Mouse (Mus musculus) intestine, postnatal 0 days (tissue): ENCODE measurements at regions not wholly inside any gene's neighbourhood (a gene's known extent, or its start where the extent isn't known, plus 50 kb on each side); places are given as distances from the start of the nearest gene placed in this dataset.

Experiments
- ATAC-seq: fragments of 200-750 bp; cut with Nextera tagmentation; 2 replicates; pipeline ENCODE4 v1.8.0; 2017; ENCODE audit warnings: mild to moderate bottlenecking, moderate TSS enrichment, moderate library complexity
- H3K27ac ChIP-seq: fragments of 300-500 bp; sonication (generic); 2 replicates; pipeline ENCODE4 v1.5.1; 2014; ENCODE audit warnings: mild to moderate bottlenecking, low read depth, low read length, moderate library complexity
- H3K27me3 ChIP-seq: fragments of 300-500 bp; sonication (generic); replicated peaks from 2 replicates; pipeline ENCODE4 v1.6.1; 2014; ENCODE audit warnings: low read length, mixed read lengths; ENCODE audit not compliant: control insufficient read depth, insufficient read depth
- H3K36me3 ChIP-seq: fragments of 300-500 bp; sonication (generic); 2 replicates; pipeline ENCODE4 v1.6.1; 2014; ENCODE audit warnings: mild to moderate bottlenecking, moderate library complexity; ENCODE audit not compliant: control insufficient read depth, insufficient read depth
- H3K4me1 ChIP-seq: fragments of 300-500 bp; sonication (generic); replicated peaks from 2 replicates; pipeline ENCODE4 v1.6.1; 2014; ENCODE audit warnings: antibody characterized with exemption, low read length, mixed read lengths; ENCODE audit not compliant: control insufficient read depth, insufficient read depth
- H3K4me2 ChIP-seq: fragments of 300-500 bp; sonication (generic); replicated peaks from 2 replicates; pipeline ENCODE4 v1.6.1; 2014; ENCODE audit warnings: low read depth, mild to moderate bottlenecking, moderate library complexity
- H3K4me3 ChIP-seq: fragments of 300-500 bp; sonication (generic); 2 replicates; pipeline ENCODE4 v1.5.1; 2014; ENCODE audit warnings: low read depth, low read length
- H3K9ac ChIP-seq: fragments of 300-500 bp; sonication (generic); 2 replicates; pipeline ENCODE4 v1.6.1; 2014; ENCODE audit warnings: mild to moderate bottlenecking, low read depth, low read length
- H3K9me3 ChIP-seq: fragments of 300-500 bp; sonication (generic); 2 replicates; pipeline ENCODE4 v1.6.1; 2016; ENCODE audit warnings: mixed run types; ENCODE audit not compliant: control insufficient read depth
- CTCF ChIP-seq: sonication (generic); IDR thresholded peaks from 2 replicates; pipeline ENCODE4 v1.5.1; 2016; ENCODE audit warnings: low read depth, mild to moderate bottlenecking, control low read depth, antibody characterized with exemption, moderate library complexity
- WGBS: fragments of 180-500 bp; shearing (Covaris S2); extraction: QIAGEN DNeasy Blood & Tissue Kit; methylation state at CpG from one replicate; pipeline ENCODE4 v1.1.7; 2014; 5-methylcytosine and 5-hydroxymethylcytosine counted together

GRCm38 (mm10) chr10:56737073-56737472, 359.9 kb downstream of the Gja1 start:
- Histone ChIP-seq H3K4me2 (no peak overlapping the region), H3K4me1 (no peaks in the 10 kb centered on the region), H3K9me3 (no peaks in the 10 kb centered on the region), H3K9ac (no peak overlapping the region), H3K36me3 (no peaks in the 10 kb centered on the region), H3K27me3 (no peaks in the 10 kb centered on the region), H3K27ac (no peak overlapping the region), H3K4me3 (no peak overlapping the region)
- no peak for TF ChIP-seq CTCF
- no peak for ATAC-seq

GRCm38 (mm10) chr10:56739621-56740020, 362.5 kb downstream of the Gja1 start:
- H3K9me3 ChIP-seq: no peaks in the 10 kb centered on the region
- no peak overlapping the region for H3K27ac ChIP-seq
- no peak for ATAC-seq
- H3K4me2 ChIP-seq: no peak overlapping the region
- H3K36me3 ChIP-seq: no peaks in the 10 kb centered on the region
- H3K27me3 ChIP-seq: no peaks in the 10 kb centered on the region
- no peak overlapping the region for H3K9ac ChIP-seq
- TF ChIP-seq CTCF: no peak
- 43% methylated on average over 3 of the region's 3 CpGs for WGBS
- H3K4me1 ChIP-seq: no peaks in the 10 kb centered on the region
- no peak overlapping the region for H3K4me3 ChIP-seq

GRCm38 (mm10) chr10:56752134-56752533, 375.0 kb downstream of the Gja1 start:
- no peak for ATAC-seq
- WGBS: 24% methylated on average over 2 of the region's 2 CpGs
- no peak for TF ChIP-seq CTCF
- Histone ChIP-seq H3K4me3 (no peak overlapping the region), H3K9ac (no peak overlapping the region), H3K27ac (no peak overlapping the region), H3K36me3 (no peaks in the 10 kb centered on the region), H3K4me1 (no peaks in the 10 kb centered on the region), H3K27me3 (no peaks in the 10 kb centered on the region), H3K9me3 (no peaks in the 10 kb centered on the region), H3K4me2 (no peak overlapping the region)

DNA sequence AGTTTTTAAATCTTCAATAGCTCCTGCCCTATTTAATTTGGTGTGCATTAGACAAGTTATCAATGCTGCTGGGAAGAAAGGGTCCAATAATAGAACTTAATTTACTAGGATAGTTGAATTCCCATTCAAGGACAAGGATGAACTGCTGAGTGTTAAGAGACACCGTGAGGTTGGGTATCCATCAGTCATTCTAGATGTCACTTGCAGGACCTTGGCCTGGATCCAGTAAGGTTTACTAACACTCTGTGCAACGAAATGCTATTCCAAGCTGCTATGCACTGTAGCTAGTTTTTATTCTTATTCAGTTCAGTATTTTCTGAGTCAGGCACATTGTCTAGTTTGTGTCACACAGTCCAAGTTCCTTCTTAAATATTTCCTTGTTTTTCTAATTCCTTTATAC, 376.4 kb downstream of the Gja1 start:
- ATAC-seq: no peak
- Histone ChIP-seq H3K9me3 (no peaks in the 10 kb centered on the region), H3K27ac (no peak overlapping the region), H3K4me3 (no peak overlapping the region), H3K36me3 (no peaks in the 10 kb centered on the region), H3K4me1 (no peaks in the 10 kb centered on the region), H3K4me2 (no peak overlapping the region), H3K9ac (no peak overlapping the region), H3K27me3 (no peaks in the 10 kb centered on the region)
- WGBS: 64% methylated on average over 2 of the region's 2 CpGs
- TF ChIP-seq CTCF: no peak

DNA sequence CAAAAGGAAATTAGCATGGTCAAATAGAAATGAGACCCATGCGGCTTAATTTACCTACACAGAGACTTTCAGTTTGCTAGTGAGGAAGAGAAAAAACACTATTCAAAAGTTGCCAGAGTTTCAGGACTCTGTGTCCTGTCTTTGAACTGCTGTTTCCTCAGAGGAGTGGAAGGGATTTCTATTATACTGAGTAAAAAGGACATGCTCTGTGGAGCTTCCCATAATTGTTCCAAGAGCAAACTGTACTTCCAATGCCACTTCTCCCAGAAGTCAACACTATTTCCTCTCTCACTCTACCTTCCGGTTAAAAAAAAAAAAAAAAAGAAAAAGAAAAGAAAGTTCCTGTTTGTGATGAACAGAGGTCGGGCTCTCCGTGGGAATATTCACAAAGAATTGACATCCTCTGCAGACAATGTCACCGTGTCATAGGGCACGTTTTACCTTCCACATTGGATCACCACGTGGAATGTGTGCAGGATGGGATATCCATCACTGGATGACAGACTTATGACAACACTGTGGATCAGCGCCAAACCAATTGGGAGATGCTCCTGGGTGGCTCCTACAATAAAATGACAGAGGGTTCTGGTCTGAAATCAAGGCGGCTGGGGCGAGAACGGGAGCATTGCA, 377.5 kb downstream of the Gja1 start:
- no peak for ATAC-seq

DNA sequence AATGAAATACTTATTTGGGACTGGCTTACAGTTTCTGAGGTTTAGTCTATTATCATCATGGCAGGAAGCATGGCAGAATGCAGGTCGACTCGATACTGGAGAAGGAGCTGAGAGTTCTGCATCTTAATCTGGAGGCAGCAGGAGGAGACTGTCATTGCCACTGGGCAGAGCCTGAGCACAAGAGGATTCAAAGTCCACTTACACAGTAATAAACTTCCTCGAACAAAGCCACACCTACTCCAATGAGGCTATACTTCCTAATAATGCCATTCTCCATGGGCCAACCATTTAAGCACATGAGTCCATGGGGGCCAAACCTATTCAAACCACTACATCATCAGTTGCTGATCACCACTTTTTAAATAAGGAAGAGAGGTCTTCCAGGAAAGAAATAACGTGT, 393.5 kb downstream of the Gja1 start:
- TF ChIP-seq CTCF: no peak
- H3K9me3 ChIP-seq: no peaks in the 10 kb centered on the region
- ATAC-seq: peak; percentile 86

More for the DNA sequence above, 377.5 kb downstream of the Gja1 start:
- Histone ChIP-seq H3K4me1 (no peaks in the 10 kb centered on the region), H3K9me3 (no peaks in the 10 kb centered on the region), H3K9ac (no peak overlapping the region), H3K27ac (no peak overlapping the region), H3K36me3 (no peaks in the 10 kb centered on the region), H3K4me2 (no peak overlapping the region), H3K27me3 (no peaks in the 10 kb centered on the region), H3K4me3 (no peak overlapping the region)
- 66% methylated on average over 11 of the region's 11 CpGs for WGBS
- no peak for TF ChIP-seq CTCF

GRCm38 (mm10) chr10:56782265-56782664, 405.1 kb downstream of the Gja1 start:
- H3K4me1 ChIP-seq: no peaks in the 10 kb centered on the region
- H3K4me2 ChIP-seq: no peak overlapping the region
- no peaks in the 10 kb centered on the region for H3K36me3 ChIP-seq
- H3K9ac ChIP-seq: no peak overlapping the region
- no peak overlapping the region for H3K4me3 ChIP-seq
- H3K9me3 ChIP-seq: no peaks in the 10 kb centered on the region
- H3K27ac ChIP-seq: no peak overlapping the region
- 90% methylated on average over 2 of the region's 2 CpGs for WGBS
- no peak for TF ChIP-seq CTCF
- no peak for ATAC-seq
- no peaks in the 10 kb centered on the region for H3K27me3 ChIP-seq

More for the DNA sequence above, 393.5 kb downstream of the Gja1 start:
- H3K36me3 ChIP-seq: no peaks in the 10 kb centered on the region
- no peak overlapping the region for H3K4me3 ChIP-seq
- WGBS: 45% methylated on average over 4 of the region's 4 CpGs
- no peak overlapping the region for H3K9ac ChIP-seq
- H3K27ac ChIP-seq: no peak overlapping the region
- H3K27me3 ChIP-seq: no peaks in the 10 kb centered on the region
- H3K4me2 ChIP-seq: 0 out of 2 replicates have a peak overlapping the region, but pooled peaks have one; percentile 17
- no peaks in the 10 kb centered on the region for H3K4me1 ChIP-seq
